Mouse (Mus musculus): ENCODE data around the gene Cnnm1. TPM values are rescaled to one million over a fixed set of nuclear protein-coding genes. Genes with fewer than 3 reads are reported as not detected.

The Cnnm1 gene
- polyA plus RNA-seq, 1 experiment from 2014 or later: 0.32 TPM

GRCm38 (mm10) chr19:43505441-43505840 lies 65.2 kb downstream of the Cnnm1 start:
- 93% methylated on average over 12 of the region's 12 CpGs for WGBS
- no peak for ATAC-seq (ENCODE audit: insufficient number of reproducible peaks, insufficient read depth, low FRiP score, low read depth)
- H3K27me3 ChIP-seq (ENCODE audit: control insufficient read depth, insufficient read depth, low read length): no peaks in the 10 kb centered on the region
- no peak overlapping the region for H3K4me2 ChIP-seq (replicated peaks; ENCODE audit: low read depth, low read length)
- H3K4me3 ChIP-seq (ENCODE audit: low read depth, low read length): no peak overlapping the region
- no peaks in the 10 kb centered on the region for H3K4me1 ChIP-seq (ENCODE audit: control insufficient read depth, insufficient read depth, low read length)
- no peak overlapping the region for H3K27ac ChIP-seq (ENCODE audit: low read length)
- H3K9me3 ChIP-seq (ENCODE audit: control insufficient read depth, low read depth, low read length): no peaks in the 10 kb centered on the region
- peaks cover 11% of the 10 kb centered on the region for H3K36me3 ChIP-seq (ENCODE audit: control insufficient read depth, insufficient read depth, low read length)
- H3K9ac ChIP-seq (replicated peaks; ENCODE audit: low read depth, low read length): no peak overlapping the region

GRCm38 (mm10) chr19:43510436-43511220 lies 70.4 kb downstream of the Cnnm1 start:
- Histone ChIP-seq H3K9ac (replicated peaks; ENCODE audit: low read depth, low read length) (no peak overlapping the region), H3K27me3 (ENCODE audit: control insufficient read depth, insufficient read depth, low read length) (no peaks in the 10 kb centered on the region), H3K4me3 (ENCODE audit: low read depth, low read length) (no peak overlapping the region), H3K4me2 (replicated peaks; ENCODE audit: low read depth, low read length) (no peak overlapping the region), H3K4me1 (ENCODE audit: control insufficient read depth, insufficient read depth, low read length) (no peaks in the 10 kb centered on the region), H3K27ac (ENCODE audit: low read length) (no peak overlapping the region), H3K9me3 (ENCODE audit: control insufficient read depth, low read depth, low read length) (no peaks in the 10 kb centered on the region), H3K36me3 (ENCODE audit: control insufficient read depth, insufficient read depth, low read length) (no peaks in the 10 kb centered on the region; the same call in 1 of the 2 replicates)
- no peak for ATAC-seq (ENCODE audit: insufficient number of reproducible peaks, insufficient read depth, low FRiP score, low read depth)
- WGBS: 83% methylated on average over 14 of the region's 14 CpGs

- Histone ChIP-seq H3K9me3 (ENCODE audit: control insufficient read depth, low read depth, low read length) (no peaks in the 10 kb centered on the region), H3K4me2 (replicated peaks; ENCODE audit: low read depth, low read length) (no peak overlapping the region), H3K4me1 (ENCODE audit: control insufficient read depth, insufficient read depth, low read length) (peaks cover 5% of the 10 kb centered on the region; the same call in 1 of the 2 replicates), H3K27ac (ENCODE audit: low read length) (no peak overlapping the region), H3K9ac (replicated peaks; ENCODE audit: low read depth, low read length) (no peak overlapping the region), H3K4me3 (ENCODE audit: low read depth, low read length) (no peak overlapping the region), H3K27me3 (ENCODE audit: control insufficient read depth, insufficient read depth, low read length) (no peaks in the 10 kb centered on the region), H3K36me3 (ENCODE audit: control insufficient read depth, insufficient read depth, low read length) (no peaks in the 10 kb centered on the region; the same call in 1 of the 2 replicates)
- no peak for ATAC-seq (ENCODE audit: insufficient number of reproducible peaks, insufficient read depth, low FRiP score, low read depth)
- 76% methylated on average over 22 of the region's 22 CpGs for WGBS
Measured at GRCm38 (mm10) chr19:43511621-43512620, 71.7 kb downstream of the Cnnm1 start.

GRCm38 (mm10) chr19:43513874-43514273 lies 73.6 kb downstream of the Cnnm1 start:
- Histone ChIP-seq H3K27ac (ENCODE audit: low read length) (no peak overlapping the region), H3K4me1 (ENCODE audit: control insufficient read depth, insufficient read depth, low read length) (peaks cover 5% of the 10 kb centered on the region; the same call in 1 of the 2 replicates), H3K27me3 (ENCODE audit: control insufficient read depth, insufficient read depth, low read length) (no peaks in the 10 kb centered on the region), H3K9ac (replicated peaks; ENCODE audit: low read depth, low read length) (no peak overlapping the region), H3K4me2 (replicated peaks; ENCODE audit: low read depth, low read length) (no peak overlapping the region), H3K36me3 (ENCODE audit: control insufficient read depth, insufficient read depth, low read length) (no peaks in the 10 kb centered on the region; the same call in 1 of the 2 replicates), H3K9me3 (ENCODE audit: control insufficient read depth, low read depth, low read length) (no peaks in the 10 kb centered on the region), H3K4me3 (ENCODE audit: low read depth, low read length) (no peak overlapping the region)
- no peak for ATAC-seq (ENCODE audit: insufficient number of reproducible peaks, insufficient read depth, low FRiP score, low read depth)
- WGBS: 72% methylated on average over 8 of the region's 8 CpGs

GRCm38 (mm10) chr19:43515668-43516396 lies 75.6 kb downstream of the Cnnm1 start:
- Histone ChIP-seq H3K36me3 (ENCODE audit: control insufficient read depth, insufficient read depth, low read length) (no peaks in the 10 kb centered on the region; the same call in 1 of the 2 replicates), H3K9me3 (ENCODE audit: control insufficient read depth, low read depth, low read length) (no peaks in the 10 kb centered on the region), H3K4me1 (ENCODE audit: control insufficient read depth, insufficient read depth, low read length) (peaks cover 9% of the 10 kb centered on the region; the same call in 1 of the 2 replicates), H3K27ac (ENCODE audit: low read length) (no peak overlapping the region), H3K4me2 (replicated peaks; ENCODE audit: low read depth, low read length) (no peak overlapping the region), H3K4me3 (ENCODE audit: low read depth, low read length) (no peak overlapping the region), H3K9ac (replicated peaks; ENCODE audit: low read depth, low read length) (no peak overlapping the region), H3K27me3 (ENCODE audit: control insufficient read depth, insufficient read depth, low read length) (no peaks in the 10 kb centered on the region)
- WGBS: 90% methylated on average over 23 of the region's 23 CpGs
- ATAC-seq (ENCODE audit: insufficient number of reproducible peaks, insufficient read depth, low FRiP score, low read depth): no peak

- no peak for ATAC-seq (ENCODE audit: insufficient number of reproducible peaks, insufficient read depth, low FRiP score, low read depth)
- Histone ChIP-seq H3K9me3 (ENCODE audit: control insufficient read depth, low read depth, low read length) (no peaks in the 10 kb centered on the region), H3K4me2 (replicated peaks; ENCODE audit: low read depth, low read length) (no peak overlapping the region), H3K36me3 (ENCODE audit: control insufficient read depth, insufficient read depth, low read length) (no peaks in the 10 kb centered on the region; the same call in 1 of the 2 replicates), H3K4me1 (ENCODE audit: control insufficient read depth, insufficient read depth, low read length) (peaks cover 9% of the 10 kb centered on the region; the same call in 1 of the 2 replicates), H3K4me3 (ENCODE audit: low read depth, low read length) (no peak overlapping the region), H3K27ac (ENCODE audit: low read length) (no peak overlapping the region), H3K27me3 (ENCODE audit: control insufficient read depth, insufficient read depth, low read length) (no peaks in the 10 kb centered on the region), H3K9ac (replicated peaks; ENCODE audit: low read depth, low read length) (no peak overlapping the region)
- WGBS: 62% methylated on average over 14 of the region's 14 CpGs
Measured at GRCm38 (mm10) chr19:43516397-43517035, 76.3 kb downstream of the Cnnm1 start.

- Histone ChIP-seq H3K9me3 (ENCODE audit: control insufficient read depth, low read depth, low read length) (no peaks in the 10 kb centered on the region), H3K4me1 (ENCODE audit: control insufficient read depth, insufficient read depth, low read length) (peaks cover 9% of the 10 kb centered on the region; the same call in 1 of the 2 replicates), H3K4me3 (ENCODE audit: low read depth, low read length) (no peak overlapping the region), H3K4me2 (replicated peaks; ENCODE audit: low read depth, low read length) (no peak overlapping the region), H3K27me3 (ENCODE audit: control insufficient read depth, insufficient read depth, low read length) (no peaks in the 10 kb centered on the region), H3K9ac (replicated peaks; ENCODE audit: low read depth, low read length) (no peak overlapping the region), H3K36me3 (ENCODE audit: control insufficient read depth, insufficient read depth, low read length) (no peaks in the 10 kb centered on the region; the same call in 1 of the 2 replicates), H3K27ac (ENCODE audit: low read length) (no peak overlapping the region)
- WGBS: 81% methylated on average over 6 of the region's 6 CpGs
- ATAC-seq (ENCODE audit: insufficient number of reproducible peaks, insufficient read depth, low FRiP score, low read depth): no peak
Measured at GRCm38 (mm10) chr19:43517320-43517719, 77.1 kb downstream of the Cnnm1 start.
